Mouse (Mus musculus) mammary gland, adult 2 months (tissue): ENCODE measurements around the gene Ccdc88b. TPM values are rescaled to one million over a fixed set of nuclear protein-coding genes. Genes with fewer than 3 reads are reported as not detected.

Source experiments
- polyA plus RNA-seq: library from polyadenylated mRNA; depleted of rRNA; stranded (reverse); fragments of >200 nt; gene quantifications from 2 replicates; pipeline ENCODE4 v1.2.3, GENCODE M21; 2012; ENCODE audit warnings: low replicate concordance; rRNA removed

Gene Ccdc88b
- polyA plus RNA-seq, result 18.4 and 61.9 TPM in 2 replicates

GRCm38 (mm10) chr19:6858031-6858430 is at the start of gene Ccdc88b:
TSS of gene Ccdc88b (minus strand) at chr19:6858211.

DNA sequence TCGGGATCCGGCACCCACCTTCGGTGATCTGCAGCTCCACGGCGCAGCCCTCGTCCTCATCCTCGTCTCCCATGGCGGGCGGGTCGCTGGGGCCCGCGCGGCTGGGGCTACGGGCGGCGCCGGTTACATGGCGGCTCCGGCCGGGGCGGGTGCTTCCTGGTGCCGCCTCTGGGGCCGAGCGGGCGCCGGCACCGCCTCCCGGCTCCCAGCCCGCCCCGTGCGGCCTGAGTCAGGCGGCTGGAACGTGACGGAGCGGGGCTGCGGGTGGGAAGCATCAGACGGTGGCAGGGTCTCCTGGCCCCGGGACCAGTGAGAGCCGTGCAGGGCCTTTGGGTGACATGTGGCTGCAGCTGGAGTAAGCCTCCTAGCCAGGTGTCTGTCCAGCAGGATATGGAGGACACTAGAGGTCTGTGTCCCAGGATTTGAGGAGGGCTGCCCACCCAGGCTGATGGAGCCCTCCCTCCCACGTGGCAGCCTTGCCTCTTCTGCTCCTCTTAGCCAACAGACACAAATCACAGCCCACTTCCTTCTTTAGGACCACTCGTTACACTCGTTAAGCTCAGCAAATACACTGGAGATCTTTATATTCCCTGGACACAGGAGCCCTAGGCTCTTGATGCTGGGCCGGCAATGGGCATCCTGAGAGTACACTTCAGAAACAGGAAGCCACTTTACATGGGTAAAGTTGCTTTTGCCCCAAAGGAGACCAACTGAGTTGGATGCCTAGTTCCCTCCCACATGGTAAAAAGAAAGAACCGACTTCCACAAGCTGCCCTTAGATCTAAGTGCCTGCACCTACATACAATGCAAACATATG is 17.3 kb downstream of the Ccdc88b start, which contains the start of gene Rps6ka4:
TSS of gene Rps6ka4 (minus strand) at position 162 of the 817 bp plus-strand sequence.

Other genes with a start within 250 kb of the Ccdc88b start
- 29.2 and 54.2 TPM in 2 replicates for gene Rps6ka4, start 17.6 kb downstream of the Ccdc88b start, polyA plus RNA-seq
- 96.6 and 166 TPM in 2 replicates for gene Trmt112, start 51.5 kb upstream of the Ccdc88b start, polyA plus RNA-seq
- gene Prdx5, start 51.9 kb upstream of the Ccdc88b start, polyA plus RNA-seq, result 110 and 125 TPM in 2 replicates
- 79.8 and 98.9 TPM in 2 replicates for gene Esrra, start 63.6 kb upstream of the Ccdc88b start, polyA plus RNA-seq
- gene Catsperz, start 67.2 kb upstream of the Ccdc88b start, polyA plus RNA-seq, result 0.30 and 0.69 TPM in 2 replicates
- gene Kcnk4, start 76.3 kb upstream of the Ccdc88b start, polyA plus RNA-seq, result 0.11 and 0.17 TPM in 2 replicates
- 43.2 and 81.2 TPM in 2 replicates for gene Bad, start 83.7 kb upstream of the Ccdc88b start, polyA plus RNA-seq
- 97.2 and 124 TPM in 2 replicates for gene Gpr137, start 84.3 kb upstream of the Ccdc88b start, polyA plus RNA-seq
- gene Ppp1r14b, start 116.8 kb upstream of the Ccdc88b start, polyA plus RNA-seq, result 86.1 and 130 TPM in 2 replicates
- gene Plcb3, start 118.3 kb upstream of the Ccdc88b start, polyA plus RNA-seq, result 73.1 and 79.6 TPM in 2 replicates
- 20.6 and 22.2 TPM in 2 replicates for gene Fkbp2, start 122.3 kb upstream of the Ccdc88b start, polyA plus RNA-seq
- gene Vegfb, start 129.4 kb upstream of the Ccdc88b start, polyA plus RNA-seq, result 95.9 and 128 TPM in 2 replicates
- gene Dnajc4, start 134.4 kb upstream of the Ccdc88b start, polyA plus RNA-seq, result 55.4 and 59.2 TPM in 2 replicates
- gene Nudt22, start 137.9 kb upstream of the Ccdc88b start, polyA plus RNA-seq, result 39.2 and 39.4 TPM in 2 replicates
- gene Trpt1, start 137.9 kb upstream of the Ccdc88b start, polyA plus RNA-seq, result 16.4 and 21.2 TPM in 2 replicates
- 50.9 and 104 TPM in 2 replicates for gene Fermt3, start 161.3 kb upstream of the Ccdc88b start, polyA plus RNA-seq
- gene Stip1, start 181.8 kb upstream of the Ccdc88b start, polyA plus RNA-seq, result 30.7 and 38.6 TPM in 2 replicates
- gene Macrod1, start 198.6 kb upstream of the Ccdc88b start, polyA plus RNA-seq, result 83.4 and 120 TPM in 2 replicates
- 0.16 and 0.17 TPM in 2 replicates for gene Flrt1, start 247.5 kb upstream of the Ccdc88b start, polyA plus RNA-seq